Mouse (Mus musculus) liver, adult (tissue): ENCODE data around the gene Ppp1cc.

ENCODE experiments used
- GATA4 ChIP-seq: IDR thresholded peaks from 2 replicates; pipeline ENCODE4 v1.6.1; 2014; ENCODE audit warnings: mild to moderate bottlenecking, low read length; ENCODE audit not compliant: insufficient replicate concordance

Ppp1cc gene

DNA sequence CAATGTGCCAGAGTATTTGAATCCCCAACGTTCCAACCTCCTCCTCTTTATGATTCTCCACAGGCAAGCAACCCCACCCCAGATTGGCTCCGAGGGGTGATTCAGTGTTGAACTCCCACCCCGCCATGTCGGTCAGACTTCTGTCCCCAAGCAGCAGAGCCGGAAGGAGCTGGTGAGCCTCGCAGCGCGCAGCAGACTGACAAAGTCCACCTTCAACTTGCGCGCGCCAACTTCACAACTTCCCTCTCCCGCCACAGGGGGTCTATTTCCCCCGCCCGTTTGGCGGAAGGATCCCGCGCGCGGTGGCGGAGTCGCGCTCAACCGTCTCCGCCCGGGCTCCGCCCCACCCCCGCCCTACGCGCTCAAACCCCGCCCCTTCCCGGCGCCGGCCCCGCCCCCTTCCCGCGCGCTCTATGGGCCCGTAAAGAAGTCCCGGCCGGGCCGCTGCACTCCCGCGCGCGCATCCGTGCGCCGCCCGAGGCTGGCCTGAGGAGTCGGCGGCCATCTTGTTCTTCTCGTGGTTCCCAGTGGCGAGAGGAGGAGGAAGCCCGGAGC is at the start of gene Ppp1cc:
Ppp1cc (plus strand) TSS at position 452 of the 555 bp plus-strand sequence.
- TF ChIP-seq GATA4, result no peak

DNA sequence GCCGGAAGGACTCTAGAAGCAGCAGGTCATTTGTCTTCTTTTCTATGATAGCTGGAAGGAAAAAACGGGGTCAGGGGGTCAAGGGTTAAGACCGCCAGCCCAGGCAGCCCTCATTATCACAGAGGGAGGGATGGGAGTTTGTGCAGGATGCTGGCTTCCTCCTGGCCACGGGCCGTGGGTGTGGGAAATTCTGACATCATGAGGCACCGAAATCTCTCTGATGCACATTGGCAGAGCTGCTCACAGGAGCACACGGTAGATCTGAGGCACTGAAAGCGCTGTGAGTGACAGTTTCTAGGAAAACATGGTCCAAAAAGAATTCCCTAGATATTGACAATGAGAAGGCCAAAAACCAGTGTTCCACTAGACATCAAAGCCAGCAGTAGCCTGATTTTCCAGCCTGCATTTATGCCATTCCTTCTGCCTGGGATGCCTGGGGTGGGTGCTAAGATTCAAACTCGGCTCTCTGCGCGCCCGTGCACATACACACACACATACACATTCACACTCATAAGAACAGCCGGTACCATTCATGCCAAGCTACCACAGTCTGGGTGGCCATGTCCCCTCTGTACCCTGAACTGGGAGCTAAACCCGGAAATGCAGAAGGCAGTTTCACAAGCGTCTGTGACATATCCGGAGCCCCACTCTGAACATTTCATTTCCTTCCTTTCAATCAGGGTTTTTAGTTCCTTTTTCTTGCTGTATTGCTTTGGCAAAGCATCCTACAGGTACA is 48.6 kb upstream of the Ppp1cc start:
- TF ChIP-seq GATA4, result peak; percentile 65; the same call in 1 of the 2 replicates

DNA sequence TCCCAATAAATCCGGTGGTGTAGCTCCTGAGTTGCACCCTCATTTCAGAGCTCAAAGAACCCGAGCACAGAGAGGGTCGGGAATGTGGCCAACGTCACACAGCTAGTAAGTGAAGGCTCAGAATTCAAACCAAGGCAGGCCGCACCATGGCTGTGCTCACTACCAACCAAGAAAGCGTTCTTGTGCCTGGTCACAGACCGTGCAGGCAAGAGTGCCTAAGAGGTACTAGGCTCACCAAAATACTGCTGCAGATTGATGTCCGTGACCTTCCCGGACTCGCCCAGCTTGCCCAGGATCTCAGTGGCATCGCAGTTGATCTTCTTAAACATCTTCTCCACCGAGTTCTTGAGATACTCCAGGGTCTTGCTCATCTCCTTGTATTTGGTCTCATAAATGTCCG is 47.5 kb upstream of the Ppp1cc start:
- TF ChIP-seq GATA4, result no peak

GRCm38 (mm10) chr5:122111091-122111932 is 46.8 kb upstream of the Ppp1cc start:
- no peak for TF ChIP-seq GATA4

DNA sequence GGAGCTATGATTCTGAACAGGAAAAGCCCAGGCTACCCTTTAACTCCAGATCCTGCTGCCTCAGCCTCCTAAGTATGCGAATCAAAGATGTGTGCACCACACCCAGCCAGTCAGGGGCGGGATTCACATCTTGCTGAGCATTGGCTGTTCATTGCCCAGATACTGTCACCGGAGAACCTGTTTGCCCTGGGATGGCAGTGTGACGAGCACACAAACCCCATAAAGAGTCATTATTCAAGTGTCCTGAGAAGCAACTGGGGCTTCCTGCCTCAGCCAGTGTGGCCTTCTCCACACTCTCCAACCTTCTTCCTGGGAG is 46.2 kb upstream of the Ppp1cc start:
- TF ChIP-seq GATA4, result no peak

- TF ChIP-seq GATA4, result no peak
Measured at GRCm38 (mm10) chr5:122113450-122113849, 44.6 kb upstream of the Ppp1cc start.

DNA sequence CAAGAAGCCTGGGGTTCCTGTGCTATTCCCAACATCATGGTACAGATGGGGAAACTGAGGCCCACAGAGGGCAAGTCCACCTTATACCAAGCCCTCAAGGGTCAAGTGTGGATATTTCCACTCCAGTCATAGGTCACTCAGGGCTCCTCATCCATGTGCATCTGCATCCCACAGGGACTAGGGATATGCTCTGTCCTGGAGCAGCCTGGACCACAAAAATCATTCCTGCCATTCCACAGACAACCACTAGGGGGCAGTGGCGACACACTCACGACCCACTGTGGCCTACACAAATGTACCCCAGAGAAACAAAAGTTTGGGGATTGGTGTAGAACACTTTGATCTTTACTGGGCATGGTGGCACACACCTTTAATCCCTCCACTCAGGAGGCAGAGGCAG is 43.9 kb upstream of the Ppp1cc start:
- TF ChIP-seq GATA4, result no peak

DNA sequence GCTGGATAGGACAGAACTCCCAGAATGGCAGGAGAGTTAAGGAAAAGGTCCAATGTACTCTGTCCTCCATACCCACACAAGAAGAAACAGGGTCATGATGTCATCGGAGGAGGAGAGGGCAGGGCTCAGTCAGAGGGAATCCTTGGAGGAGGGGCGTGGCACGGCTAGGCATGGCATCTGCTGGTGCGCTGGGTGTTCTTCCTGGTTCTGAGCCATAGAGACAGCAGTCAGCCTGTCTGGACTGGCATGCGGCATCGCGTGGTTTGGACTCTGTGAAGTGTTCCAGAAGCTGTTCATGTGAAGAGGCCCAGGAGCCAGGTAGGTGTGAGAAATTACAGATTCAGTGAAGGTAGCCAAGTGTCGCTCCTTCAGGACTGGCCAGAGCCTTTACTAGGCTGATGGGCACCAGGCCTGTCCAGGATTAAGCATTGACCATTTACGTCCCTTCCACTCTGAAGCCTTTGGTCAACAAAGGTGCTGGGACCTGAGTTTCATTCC is 42.8 kb upstream of the Ppp1cc start:
- TF ChIP-seq GATA4, result no peak

DNA sequence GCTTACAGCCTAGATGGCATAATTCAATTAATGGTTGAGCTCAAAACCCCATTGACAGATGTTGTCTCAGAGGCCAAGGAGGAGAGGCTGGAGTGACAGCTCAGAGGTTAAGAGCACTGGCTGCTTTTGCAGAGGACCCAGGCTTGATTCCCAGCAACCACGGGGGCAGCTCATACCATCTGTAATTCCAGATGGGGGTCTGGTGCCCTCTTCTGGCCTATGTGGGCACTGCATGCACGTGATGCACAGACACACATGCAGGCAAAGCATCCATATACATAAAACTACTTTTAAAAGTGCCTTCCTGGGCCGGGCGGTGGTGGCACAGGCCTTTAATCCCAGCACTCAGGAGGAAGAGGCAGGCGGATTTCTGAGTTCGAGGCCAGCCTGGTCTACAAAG is 41.8 kb upstream of the Ppp1cc start:
- no peak for TF ChIP-seq GATA4

DNA sequence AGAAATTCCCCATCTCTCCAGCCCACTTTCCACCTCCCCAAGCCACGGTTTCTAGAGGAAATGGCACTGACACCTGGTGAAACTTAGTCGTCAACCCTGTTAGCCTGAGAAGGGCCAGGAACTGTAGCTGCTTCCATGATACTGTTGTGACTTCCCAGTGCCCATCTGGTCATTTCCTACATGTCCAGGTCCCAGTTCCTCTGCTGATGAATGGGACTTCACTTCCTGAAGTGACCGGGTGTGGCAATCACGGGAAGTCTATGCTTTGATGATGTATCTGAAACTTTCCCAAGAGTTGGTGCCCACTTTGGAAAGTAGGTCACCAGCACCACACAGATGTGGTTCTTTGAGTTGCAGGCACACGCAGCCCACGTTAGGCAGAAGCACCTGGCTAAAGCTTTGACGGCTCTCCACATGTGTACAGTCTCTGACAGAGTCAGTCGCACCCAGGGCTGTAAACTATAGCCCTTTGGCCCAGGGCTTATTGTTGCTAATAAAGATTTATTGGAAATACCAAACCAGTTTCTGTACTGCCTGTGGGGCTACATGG is 32.8 kb upstream of the Ppp1cc start:
- TF ChIP-seq GATA4, result no peak

DNA sequence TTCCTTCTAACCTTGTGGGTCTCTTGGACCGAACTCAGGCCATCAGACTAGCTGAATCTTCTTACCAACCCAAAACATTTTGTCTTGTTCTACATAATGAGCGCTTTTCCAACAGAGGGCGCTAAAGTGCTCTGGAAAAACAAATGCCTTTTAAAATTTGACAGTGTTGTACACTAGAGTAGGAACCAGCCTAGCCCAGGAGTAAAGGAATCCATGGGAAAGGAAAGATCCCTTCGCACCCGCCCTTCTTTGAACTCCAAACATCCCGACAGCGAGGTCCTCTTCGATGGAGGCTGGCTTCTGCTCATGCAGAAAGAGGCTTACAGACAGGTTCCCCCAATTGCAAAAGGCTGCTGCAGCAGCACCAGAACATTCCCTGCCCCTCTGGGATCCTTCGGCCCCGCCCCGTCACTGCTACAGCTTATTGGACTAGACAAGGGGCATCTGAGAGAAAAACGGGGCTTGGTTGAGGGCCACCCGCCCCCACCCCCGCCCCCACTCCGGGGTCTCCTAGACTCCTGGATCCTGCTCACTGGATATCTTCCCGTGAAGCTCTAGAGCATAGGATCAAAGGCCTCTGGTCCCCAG is 28.9 kb upstream of the Ppp1cc start:
- no peak for TF ChIP-seq GATA4

GRCm38 (mm10) chr5:122130341-122130998 is 27.6 kb upstream of the Ppp1cc start:
- no peak for TF ChIP-seq GATA4

DNA sequence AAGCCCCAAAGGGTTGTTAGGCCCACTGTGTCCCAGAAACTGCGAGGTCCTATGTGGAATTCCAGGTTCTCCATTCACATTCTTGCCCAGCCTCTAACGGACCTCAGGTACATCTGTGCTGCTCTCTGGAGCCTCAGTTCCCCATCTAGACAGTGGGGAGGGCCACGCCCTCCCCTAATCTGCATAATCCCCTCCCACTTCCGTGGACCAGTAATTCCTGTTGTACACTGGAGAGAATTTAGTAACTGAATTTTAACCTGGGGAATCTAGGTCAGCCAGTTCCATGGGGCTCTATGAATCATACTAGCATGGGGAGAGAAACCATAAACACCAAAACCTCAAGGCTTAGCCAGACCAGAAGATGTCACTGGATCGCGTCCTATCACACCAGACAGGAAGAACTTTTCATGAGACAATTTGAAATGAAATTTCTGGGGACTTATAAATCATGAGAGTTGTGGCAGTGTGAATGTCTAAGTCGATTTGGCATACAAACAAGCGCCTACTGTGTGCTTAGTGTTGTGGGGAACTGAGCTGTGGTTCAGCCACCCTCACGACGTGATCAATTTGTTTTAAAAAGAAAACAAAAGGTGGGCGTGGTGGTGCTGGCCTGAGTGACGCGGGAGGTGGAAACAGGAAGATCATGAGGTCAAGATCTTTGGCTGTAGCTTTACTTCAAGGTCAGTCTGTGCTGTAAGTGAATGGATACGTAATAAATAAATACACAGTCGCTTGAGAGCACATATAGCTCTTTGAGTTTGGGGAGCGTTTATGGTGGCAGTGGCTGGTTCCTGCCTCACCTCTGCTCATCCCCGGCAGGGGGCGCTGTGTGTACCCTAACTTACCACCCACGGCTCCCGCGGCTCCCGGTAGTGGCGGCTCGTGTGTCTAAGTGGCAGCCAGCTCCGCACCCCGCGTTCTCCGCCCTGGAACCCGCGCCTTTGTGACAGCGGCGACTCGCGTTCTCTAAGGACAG is 26.7 kb upstream of the Ppp1cc start:
- no peak for TF ChIP-seq GATA4
